22 mouse cellular contexts compared by ENCODE assay signal in the genomic region with DNA sequence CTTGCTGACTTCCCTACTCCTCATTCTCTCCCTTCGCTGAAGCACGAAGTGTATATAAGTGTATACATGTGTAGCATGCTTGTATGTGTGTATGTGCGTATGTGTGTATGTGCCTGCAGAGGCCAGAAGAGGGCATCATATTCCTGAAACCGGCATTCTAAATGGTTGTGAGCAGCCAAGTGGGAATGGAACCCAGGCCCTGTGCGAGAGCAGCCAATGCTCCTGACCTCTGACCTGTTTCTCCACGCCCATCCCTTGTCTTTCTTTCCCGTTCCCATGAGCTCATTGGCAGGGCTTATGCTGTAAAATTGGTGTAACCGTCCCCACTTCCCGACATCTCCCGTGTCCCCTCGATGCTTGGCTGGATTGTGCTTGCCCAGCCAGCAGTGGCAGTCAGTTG. TPM values are rescaled to one million over a fixed set of nuclear protein-coding genes. Genes with fewer than 3 reads are reported as not detected.
DNase-seq lines count a peak whose midpoint lies in the region; ATAC-seq and TF ChIP-seq lines count a peak whose summit lies in the region.
"Had no signal": no experiment of that assay in that cellular context is flagged by ENCODE, and none has a peak within 500 bp of the region (broad histone marks: within the 10 kb centered on the region; RNA-seq: fewer than 3 reads in every experiment).

No protein-coding gene starts in this region.

- 95% methylated on average over 11 of the region's 11 CpGs for WGBS in forebrain, embryonic 15.5 days
- 95% methylated on average over 11 of the region's 11 CpGs for WGBS in forebrain, embryonic 11.5 days
- 92% methylated on average over 11 of the region's 11 CpGs for WGBS in kidney, postnatal 0 days
- 81% methylated on average over 11 of the region's 11 CpGs for WGBS in hindbrain, embryonic 16.5 days
- WGBS in lung, postnatal 0 days = 95% methylated on average over 11 of the region's 11 CpGs

- no peak for TF ChIP-seq EP300 in lung, postnatal 0 days (IDR thresholded peaks at IDR 0.05)

- no peak; the same call in 1 of the 2 replicates for ATAC-seq in forebrain, embryonic 15.5 days (replicated peaks)
- no peak for ATAC-seq in forebrain, embryonic 11.5 days (replicated peaks; ENCODE audit: low FRiP score)
- 0 out of 2 replicates have a peak, but pooled peaks have one; percentile 15 for ATAC-seq in kidney, postnatal 0 days (replicated peaks; ENCODE audit: low FRiP score, low read depth)
- no peak for ATAC-seq in hindbrain, embryonic 16.5 days
- no peak for ATAC-seq in lung, postnatal 0 days
- ATAC-seq: intestine, embryonic 15.5 days; liver, embryonic 12.5 days had no signal

- H3K27ac ChIP-seq in forebrain, embryonic 15.5 days (replicated peaks) = peak overlapping the region; percentile 41; the same call in 1 of the 2 replicates
- H3K27ac ChIP-seq in forebrain, embryonic 11.5 days (ENCODE audit: low read depth, low read length) = no peak overlapping the region
- H3K27ac ChIP-seq in kidney, postnatal 0 days = no peak overlapping the region
- H3K27ac ChIP-seq in hindbrain, embryonic 16.5 days (ENCODE audit: low read depth, low read length) = peak overlapping the region; percentile 40; the same call in 1 of the 2 replicates
- H3K27ac ChIP-seq in lung, postnatal 0 days (ENCODE audit: low read length) = no peak overlapping the region
- H3K27ac ChIP-seq: gastrocnemius, adult 2 months; intestine, embryonic 15.5 days; layer of hippocampus, adult 2 months; liver, embryonic 12.5 days; neural tube, embryonic 12.5 days; stomach, embryonic 15.5 days had no signal

- no peaks in the 10 kb centered on the region for H3K36me3 ChIP-seq in forebrain, embryonic 15.5 days
- H3K36me3 ChIP-seq in forebrain, embryonic 11.5 days (ENCODE audit: control insufficient read depth, insufficient read depth, low read length) = no peaks in the 10 kb centered on the region
- no peaks in the 10 kb centered on the region for H3K36me3 ChIP-seq in kidney, postnatal 0 days (ENCODE audit: insufficient read depth, low read length)
- H3K36me3 ChIP-seq in hindbrain, embryonic 16.5 days (ENCODE audit: control insufficient read depth, insufficient read depth, low read length) = no peaks in the 10 kb centered on the region
- H3K36me3 ChIP-seq in lung, postnatal 0 days (ENCODE audit: insufficient read depth, low read length) = no peaks in the 10 kb centered on the region
- H3K36me3 ChIP-seq: intestine, embryonic 15.5 days; neural tube, embryonic 12.5 days; stomach, embryonic 15.5 days had no signal

- H3K4me2 ChIP-seq in forebrain, embryonic 15.5 days (replicated peaks) = no peak overlapping the region
- H3K4me2 ChIP-seq in forebrain, embryonic 11.5 days (ENCODE audit: low read depth, low read length, severe bottlenecking) = no peak overlapping the region
- no peak overlapping the region for H3K4me2 ChIP-seq in kidney, postnatal 0 days (ENCODE audit: low read length)
- no peak overlapping the region for H3K4me2 ChIP-seq in hindbrain, embryonic 16.5 days (ENCODE audit: low read length)
- H3K4me2 ChIP-seq in lung, postnatal 0 days (replicated peaks; ENCODE audit: low read depth, low read length) = no peak overlapping the region
- H3K4me2 ChIP-seq: intestine, embryonic 15.5 days; limb, embryonic 12.5 days; liver, embryonic 12.5 days; neural tube, embryonic 12.5 days; stomach, embryonic 15.5 days had no signal

- TF ChIP-seq CTCF in kidney, postnatal 0 days (IDR thresholded peaks at IDR 0.05; ENCODE audit: low read depth) = 0 out of 2 replicates have a peak, but pooled peaks have one; percentile 10
- no peak for TF ChIP-seq CTCF in lung, postnatal 0 days (IDR thresholded peaks at IDR 0.05)

- H3K4me1 ChIP-seq in forebrain, embryonic 15.5 days = peaks cover 43% of the 10 kb centered on the region
- H3K4me1 ChIP-seq in forebrain, embryonic 11.5 days (replicated peaks; ENCODE audit: control insufficient read depth, insufficient read depth, low read length) = peaks cover 6% of the 10 kb centered on the region; the same call in 1 of the 2 replicates
- peaks cover 18% of the 10 kb centered on the region; the same call in 1 of the 2 replicates for H3K4me1 ChIP-seq in kidney, postnatal 0 days (replicated peaks; ENCODE audit: insufficient read depth, low read length)
- peaks cover 25% of the 10 kb centered on the region for H3K4me1 ChIP-seq in hindbrain, embryonic 16.5 days (ENCODE audit: control insufficient read depth, insufficient read depth, low read depth, low read length)
- peaks cover 8% of the 10 kb centered on the region; the same call in 1 of the 2 replicates for H3K4me1 ChIP-seq in lung, postnatal 0 days (ENCODE audit: insufficient read depth, low read depth, low read length)

- no peaks in the 10 kb centered on the region for H3K27me3 ChIP-seq in forebrain, embryonic 15.5 days
- peaks cover 2% of the 10 kb centered on the region; the same call in 1 of the 2 replicates for H3K27me3 ChIP-seq in forebrain, embryonic 11.5 days (ENCODE audit: control insufficient read depth, insufficient read depth, low read length)
- no peaks in the 10 kb centered on the region for H3K27me3 ChIP-seq in kidney, postnatal 0 days (ENCODE audit: insufficient read depth, low read length)
- H3K27me3 ChIP-seq in hindbrain, embryonic 16.5 days (replicated peaks; ENCODE audit: control insufficient read depth, insufficient read depth, low read length) = no peaks in the 10 kb centered on the region
- H3K27me3 ChIP-seq in lung, postnatal 0 days (replicated peaks; ENCODE audit: insufficient read depth, low read length) = no peaks in the 10 kb centered on the region
- H3K27me3 ChIP-seq: intestine, embryonic 15.5 days; limb, embryonic 12.5 days; liver, embryonic 12.5 days; neural tube, embryonic 12.5 days; stomach, embryonic 15.5 days had no signal

- no peak overlapping the region for H3K4me3 ChIP-seq in forebrain, embryonic 15.5 days
- H3K4me3 ChIP-seq in forebrain, embryonic 11.5 days (ENCODE audit: low read depth, low read length) = no peak overlapping the region
- no peak overlapping the region for H3K4me3 ChIP-seq in kidney, postnatal 0 days (replicated peaks; ENCODE audit: low read depth, low read length)
- H3K4me3 ChIP-seq in hindbrain, embryonic 16.5 days (ENCODE audit: low read length) = no peak overlapping the region
- no peak overlapping the region for H3K4me3 ChIP-seq in lung, postnatal 0 days (ENCODE audit: low read depth, low read length)
- H3K4me3 ChIP-seq: gastrocnemius, adult 2 months; intestine, embryonic 15.5 days; layer of hippocampus, adult 2 months; limb, embryonic 12.5 days; liver, embryonic 12.5 days; neural tube, embryonic 12.5 days; stomach, embryonic 15.5 days had no signal

- no peaks in the 10 kb centered on the region for H3K9me3 ChIP-seq in forebrain, embryonic 15.5 days
- H3K9me3 ChIP-seq in forebrain, embryonic 11.5 days (ENCODE audit: control insufficient read depth, low read length) = no peaks in the 10 kb centered on the region
- no peaks in the 10 kb centered on the region for H3K9me3 ChIP-seq in kidney, postnatal 0 days (replicated peaks; ENCODE audit: low read length)
- H3K9me3 ChIP-seq in hindbrain, embryonic 16.5 days (ENCODE audit: control insufficient read depth, low read length) = no peaks in the 10 kb centered on the region
- no peaks in the 10 kb centered on the region for H3K9me3 ChIP-seq in lung, postnatal 0 days (ENCODE audit: low read length)
- H3K9me3 ChIP-seq: intestine, embryonic 15.5 days; limb, embryonic 12.5 days; liver, embryonic 12.5 days; neural tube, embryonic 12.5 days; stomach, embryonic 15.5 days had no signal

- H3K9ac ChIP-seq in forebrain, embryonic 15.5 days (replicated peaks) = no peak overlapping the region
- no peak overlapping the region for H3K9ac ChIP-seq in forebrain, embryonic 11.5 days (ENCODE audit: low read length)
- no peak overlapping the region for H3K9ac ChIP-seq in kidney, postnatal 0 days (ENCODE audit: low read depth, low read length)
- no peak overlapping the region for H3K9ac ChIP-seq in hindbrain, embryonic 16.5 days (ENCODE audit: low read depth, low read length)
- H3K9ac ChIP-seq in lung, postnatal 0 days (replicated peaks; ENCODE audit: low read depth) = no peak overlapping the region
- H3K9ac ChIP-seq: intestine, embryonic 15.5 days; limb, embryonic 12.5 days; liver, embryonic 12.5 days; neural tube, embryonic 12.5 days; stomach, embryonic 15.5 days had no signal

- DNase-seq in forebrain, embryonic 11.5 days (ENCODE audit: low spot score) = no peak
- DNase-seq in kidney, postnatal 0 days (ENCODE audit: low spot score) = no peak
- no peak for DNase-seq in kidney, postnatal 25 days
- DNase-seq in ZHBTc4 (ENCODE audit: low read depth, low spot score) = peak; percentile 29
- DNase-seq in lung, postnatal 0 days (ENCODE audit: low spot score) = no peak
- DNase-seq in spleen, adult 12 weeks (ENCODE audit: low spot score) = no peak
- DNase-seq: adrenal gland, postnatal 36 days; heart, postnatal 4 days; kidney, adult 8-10 months; kidney, postnatal 14 days; lung, adult 2 months; right cerebral cortex, adult 18-20 months; thymus, postnatal 25 days had no signal

RNA-seq across cellular contexts. Expression of a gene that starts 53.0 kb away (rescaled TPM):
- polyA plus RNA-seq in forebrain, embryonic 15.5 days (2015; fragmentation: Nextera tagmentation; extraction: Ambion mirVana) = 43.0 and 48.1 TPM in 2 replicates
- polyA plus RNA-seq in forebrain, embryonic 11.5 days (2014; fragmentation: Nextera tagmentation; extraction: Ambion mirVana) = 72.6 and 72.7 TPM in 2 replicates
- polyA plus RNA-seq in kidney, postnatal 0 days (2015; fragmentation: Nextera tagmentation; extraction: Ambion mirVana) = 25.8 and 29.3 TPM in 2 replicates
- polyA plus RNA-seq in hindbrain, embryonic 16.5 days (2015; fragmentation: Nextera tagmentation; extraction: Ambion mirVana) = 26.2 and 28.8 TPM in 2 replicates
- 17.3 and 20.2 TPM in 2 replicates for polyA plus RNA-seq in lung, postnatal 0 days (2015; fragmentation: Nextera tagmentation; extraction: Ambion mirVana)

Comparison
In these comparisons a context has a peak if more than half of its experiments do, and no peak if none do; other contexts are left out.
1. H3K27ac ChIP-seq: peak in forebrain, embryonic 15.5 days (single experiment) and hindbrain, embryonic 16.5 days (single experiment); none in forebrain, embryonic 11.5 days (single experiment), kidney, postnatal 0 days (single experiment) and lung, postnatal 0 days (single experiment).